Mouse (Mus musculus): ENCODE results near the gene Grik5. TPM values are rescaled to one million over a fixed set of nuclear protein-coding genes. Genes with fewer than 3 reads are reported as not detected.

The Grik5 gene
- polyA plus RNA-seq, 1 experiment from 2014 or later: 49.5 TPM

DNA sequence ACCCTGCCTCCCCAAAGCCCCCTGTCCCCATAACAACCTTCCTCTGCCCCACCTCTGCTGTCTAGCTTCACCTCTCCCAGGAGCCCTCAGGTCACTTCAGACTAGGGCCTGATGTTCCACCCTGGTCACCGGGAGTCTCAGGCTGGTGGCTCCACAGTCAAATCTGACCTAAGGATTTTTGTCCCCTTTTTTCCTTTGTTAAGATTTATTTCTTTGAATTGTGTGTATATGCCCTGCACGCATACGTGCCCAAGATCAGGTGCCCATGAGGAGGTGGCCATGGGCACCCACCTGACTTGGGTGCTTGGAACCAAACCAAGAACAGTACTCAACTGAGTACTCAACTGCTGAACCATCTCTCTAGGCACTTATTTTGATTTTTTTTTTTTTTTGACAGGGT lies 101.8 kb downstream of the Grik5 start:
- POLR2A ChIA-PET: no interaction called here

GRCm38 (mm10) chr7:24969805-24970204 lies 102.3 kb downstream of the Grik5 start:
- DNase-seq (ENCODE audit: low read depth, low spot score): no peak
- no peak for ATAC-seq
- no peaks in the 10 kb centered on the region for H3K27me3 ChIP-seq
- CTCF ChIA-PET: no interaction called here
- TF ChIP-seq CTCF (IDR thresholded peaks at IDR 0.05): no peak
- in situ Hi-C loops (cut with MboI; ENCODE audit: low pct_unique_long_range_greater_than_20kb): loop anchor here (5.0 to 10.0 kb wide), 2 partner anchors 88 to 155 kb away; partner anchors contain the start of gene Rps19
- POLR2A ChIA-PET: interaction anchor here (1.1 kb wide), 1 partner anchor 20 kb away, joined by 5 read pairs; no protein-coding TSS in a partner anchor

More for the DNA sequence above, 101.8 kb downstream of the Grik5 start:
- ATAC-seq: no peak
- in situ Hi-C loops (cut with MboI; ENCODE audit: low pct_unique_long_range_greater_than_20kb): loop anchor here (5.0 kb wide), 1 partner anchor 88 kb away; the partner anchor contains the start of gene Rps19
- no peak for DNase-seq (ENCODE audit: low read depth, low spot score)
- no peaks in the 10 kb centered on the region for H3K27me3 ChIP-seq
- TF ChIP-seq CTCF (IDR thresholded peaks at IDR 0.05): no peak
- CTCF ChIA-PET: interaction anchor here (1.3 kb wide), 1 partner anchor 46 kb away, joined by 3 read pairs; no protein-coding TSS in a partner anchor

- ATAC-seq (no peak), DNase-seq (ENCODE audit: low read depth, low spot score) (no peak)
- no peak for TF ChIP-seq CTCF (IDR thresholded peaks at IDR 0.05)
- in situ Hi-C loops (cut with MboI; ENCODE audit: low pct_unique_long_range_greater_than_20kb): loop anchor here (10.0 kb wide), 1 partner anchor 154 kb away; no protein-coding TSS in a partner anchor
- no peaks in the 10 kb centered on the region for H3K27me3 ChIP-seq
- POLR2A ChIA-PET: interaction anchor here (1.1 to 1.3 kb wide), 2 partner anchors 19 to 78 kb away, joined by 3 to 5 read pairs; no protein-coding TSS in a partner anchor
- CTCF ChIA-PET: interaction anchor here (0.8 to 1.1 kb wide), 3 partner anchors 19 to 126 kb away, joined by 3 read pairs; no protein-coding TSS in a partner anchor
Measured at GRCm38 (mm10) chr7:24968463-24968862, 103.7 kb downstream of the Grik5 start.

GRCm38 (mm10) chr7:24967966-24968365 lies 104.2 kb downstream of the Grik5 start:
- ATAC-seq (no peak), DNase-seq (ENCODE audit: low read depth, low spot score) (no peak)
- no peak for TF ChIP-seq CTCF (IDR thresholded peaks at IDR 0.05)
- POLR2A ChIA-PET: interaction anchor here (1.3 kb wide), 1 partner anchor 77 kb away, joined by 3 read pairs; no protein-coding TSS in a partner anchor
- H3K27me3 ChIP-seq: no peaks in the 10 kb centered on the region
- in situ Hi-C loops (cut with MboI; ENCODE audit: low pct_unique_long_range_greater_than_20kb): loop anchor here (10.0 kb wide), 1 partner anchor 153 kb away; no protein-coding TSS in a partner anchor
- CTCF ChIA-PET: interaction anchor here (0.9 kb wide), 1 partner anchor 78 kb away, joined by 4 read pairs; no protein-coding TSS in a partner anchor

- peak; percentile 70 for TF ChIP-seq CTCF (IDR thresholded peaks at IDR 0.05)
- CTCF ChIA-PET: interaction anchor here (1.1 to 3.2 kb wide), 7 partner anchors 9 to 144 kb away, joined by 3 to 11 read pairs (median 4); no protein-coding TSS in a partner anchor
- POLR2A ChIA-PET: no interaction called here
- peaks cover 6% of the 10 kb centered on the region for H3K27me3 ChIP-seq
- DNase-seq (ENCODE audit: low read depth, low spot score) (no peak), ATAC-seq (no peak)
- in situ Hi-C loops (cut with MboI; ENCODE audit: low pct_unique_long_range_greater_than_20kb): loop anchor here (10.0 kb wide), 1 partner anchor 150 kb away; no protein-coding TSS in a partner anchor
Measured at GRCm38 (mm10) chr7:24964897-24965535, 107.1 kb downstream of the Grik5 start.

GRCm38 (mm10) chr7:24964288-24964687 lies 107.9 kb downstream of the Grik5 start:
- ChIA-PET POLR2A (no interaction called here), CTCF (interaction anchor here (3.2 kb wide), 1 partner anchor 74 kb away, joined by 9 read pairs; no protein-coding TSS in a partner anchor)
- peaks cover 6% of the 10 kb centered on the region for H3K27me3 ChIP-seq
- in situ Hi-C loops (cut with MboI; ENCODE audit: low pct_unique_long_range_greater_than_20kb): loop anchor here (10.0 kb wide), 1 partner anchor 149 kb away; no protein-coding TSS in a partner anchor
- TF ChIP-seq CTCF (IDR thresholded peaks at IDR 0.05): no peak
- ATAC-seq (no peak), DNase-seq (ENCODE audit: low read depth, low spot score) (no peak)

Other genes starting within 250 kb of the Grik5 start
- 1.6 TPM for gene Gm9844, start 210.1 kb downstream of the Grik5 start, polyA plus RNA-seq (2021)
- gene Lypd4, start 202.4 kb downstream of the Grik5 start, polyA plus RNA-seq (2021): 0.10 TPM
- not detected for gene Dmrtc2, start 202.3 kb downstream of the Grik5 start, polyA plus RNA-seq (2021)
- 393 TPM for gene Rps19, start 188.0 kb downstream of the Grik5 start, polyA plus RNA-seq (2021)
- not detected for gene Cd79a, start 175.0 kb downstream of the Grik5 start, polyA plus RNA-seq (2021)
- gene Arhgef1, start 169.4 kb downstream of the Grik5 start, polyA plus RNA-seq (2021): 95.7 TPM
- not detected for gene Gm4881, start 127.9 kb downstream of the Grik5 start, polyA plus RNA-seq (2021)
- 211 TPM for gene Rabac1, start 99.6 kb downstream of the Grik5 start, polyA plus RNA-seq (2021)
- 0.05 TPM for gene Atp1a3, start 66.4 kb downstream of the Grik5 start, polyA plus RNA-seq (2021)
- 30.0 TPM for gene Zfp574, start 221 bp upstream of the Grik5 start, polyA plus RNA-seq (2021)
- gene Pou2f2, start 107.4 kb upstream of the Grik5 start, polyA plus RNA-seq (2021): 0.09 TPM
- gene Dedd2, start 148.3 kb upstream of the Grik5 start, polyA plus RNA-seq (2021): 18.1 TPM
- 7.6 TPM for gene Zfp526, start 149.1 kb upstream of the Grik5 start, polyA plus RNA-seq (2021)
- gene Gsk3a, start 165.5 kb upstream of the Grik5 start, polyA plus RNA-seq (2021): 93.7 TPM
- 45.9 TPM for gene Erf, start 178.4 kb upstream of the Grik5 start, polyA plus RNA-seq (2021)
- 138 TPM for gene Cic, start 195.4 kb upstream of the Grik5 start, polyA plus RNA-seq (2021)
- gene Pafah1b3, start 225.6 kb upstream of the Grik5 start, polyA plus RNA-seq (2021): 157 TPM
- 0.18 TPM for gene Prr19, start 229.1 kb upstream of the Grik5 start, polyA plus RNA-seq (2021)
- gene Tmem145, start 233.8 kb upstream of the Grik5 start, polyA plus RNA-seq (2021): 1.7 TPM
- gene Megf8, start 244.8 kb upstream of the Grik5 start, polyA plus RNA-seq (2021): 105 TPM